Mouse (Mus musculus) brain, embryonic 14.5 days (tissue): Measurements from ENCODE around the gene Ptgir.

Experiments used
- CTCF ChIP-seq: fragments of 200-500 bp; IDR thresholded peaks from 2 replicates; pipeline ENCODE4 v1.5.1; 2012; ENCODE audit warnings: inconsistent platforms, mild to moderate bottlenecking, moderate library complexity, borderline replicate concordance; ENCODE audit not compliant: insufficient read depth, insufficient read length; ENCODE audit errors: extremely low read depth
- POLR2A ChIP-seq: fragments of 200-500 bp; IDR thresholded peaks from 2 replicates; pipeline ENCODE4 v1.6.1; 2012; ENCODE audit warnings: mild to moderate bottlenecking, inconsistent platforms, borderline replicate concordance; ENCODE audit not compliant: poor library complexity, insufficient read depth, insufficient read length, severe bottlenecking; ENCODE audit errors: extremely low read depth

DNA sequence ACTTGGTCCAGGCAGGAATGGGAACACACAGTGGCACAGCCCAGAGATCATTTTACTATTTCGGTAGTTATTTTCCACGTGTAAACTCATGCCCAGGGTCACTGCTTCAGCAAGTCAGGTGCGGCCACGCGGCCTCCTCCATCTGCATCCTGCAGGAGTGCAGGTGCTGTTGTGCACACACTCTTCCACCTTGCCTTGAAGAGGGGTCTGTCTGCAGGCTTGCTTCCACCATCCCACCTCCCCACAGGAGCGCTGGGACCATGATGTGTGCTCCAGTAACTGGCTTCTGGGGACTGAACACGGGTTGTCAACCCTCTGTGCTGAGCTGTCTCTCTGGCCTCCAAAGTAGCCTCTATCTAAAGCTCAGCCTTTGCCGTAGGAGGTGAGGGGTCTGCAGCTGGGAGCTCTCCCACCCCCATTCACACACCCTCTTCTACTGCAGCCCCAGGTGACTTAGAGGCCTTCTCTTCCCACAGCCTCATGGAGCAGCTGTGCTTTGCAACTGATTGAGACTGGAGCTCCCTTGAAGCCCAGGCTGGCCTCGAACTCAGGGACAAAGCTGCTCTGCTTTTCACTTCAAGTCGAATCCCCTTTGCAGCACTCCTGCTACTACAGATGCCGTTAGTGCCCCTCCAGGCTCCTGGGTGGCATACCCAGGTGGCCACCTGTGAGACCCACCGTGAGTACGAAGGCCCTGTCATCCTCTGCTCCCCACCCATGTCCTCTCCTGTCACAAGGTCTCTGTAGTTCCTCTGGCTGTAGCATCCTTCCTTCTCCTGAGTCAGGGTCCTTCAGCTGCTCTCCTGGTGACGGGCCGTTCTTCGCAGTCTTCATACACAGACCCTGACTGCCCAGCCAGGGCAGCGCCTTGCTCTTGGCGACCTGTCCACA lies 8.4 kb downstream of the Ptgir start:
- TF ChIP-seq POLR2A, result no peak
- TF ChIP-seq CTCF, result no peak
